Mouse (Mus musculus) CH12.LX (cell line): ENCODE data around the gene Ndufaf1. TPM values are rescaled to one million over a fixed set of nuclear protein-coding genes. Genes with fewer than 3 reads are reported as not detected.
A peak's percentile ranks its signal among the peaks of the same experiment; 100 is the strongest.
"Not testable (repeated sequence)": the region's sequence is repeated elsewhere in the genome, so short reads cannot be mapped to it uniquely, and the experiment has no call there.

Experiments used
- DNase-seq: peaks from one replicate; pipeline ENCODE4 v3.0.0-alpha.2; 2013; ENCODE audit errors: extremely low read depth
- H3K27ac ChIP-seq: 2 replicates; pipeline ENCODE4 v1.5.1; 2012; ENCODE audit warnings: low read depth, mild to moderate bottlenecking, control low read depth, moderate library complexity; ENCODE audit not compliant: insufficient read depth
- H3K27me3 ChIP-seq: replicated peaks from 2 replicates; pipeline ENCODE3; 2012; ENCODE audit warnings: inconsistent platforms
- H3K36me3 ChIP-seq, 2 experiments: replicated peaks in 1 of 2; 2 replicates each; pipeline versions ENCODE3 to v1.6.1; 2012; ENCODE audit warnings: inconsistent platforms in 1 of 2, low read length in 1 of 2, mild to moderate bottlenecking in 1 of 2, mixed read lengths in 1 of 2, moderate library complexity in 1 of 2; ENCODE audit not compliant: control insufficient read depth in 1 of 2, insufficient read depth in 1 of 2
- H3K4me1 ChIP-seq, 2 experiments: 2 replicates each; pipeline ENCODE4 v1.6.1; 2012; ENCODE audit warnings: inconsistent platforms in 1 of 2, moderate library complexity in 1 of 2; ENCODE audit not compliant: insufficient read depth in 2 of 2, control insufficient read depth in 1 of 2
- H3K4me2 ChIP-seq: 2 replicates; pipeline ENCODE4 v1.6.1; 2012; ENCODE audit warnings: low read depth, mild to moderate bottlenecking, control low read depth; ENCODE audit not compliant: poor library complexity, insufficient read depth, severe bottlenecking
- H3K4me3 ChIP-seq, 3 experiments: fragments of 150-350 bp in 1 of 3; sonication (generic) in 1 of 3; replicated peaks in 1 of 3; 2 replicates each; pipeline versions ENCODE3 to v1.5.1; 2011 to 2012; ENCODE audit warnings: low read depth in 2 of 3, low read length in 2 of 3, mild to moderate bottlenecking in 2 of 3, moderate library complexity in 2 of 3, control low read depth in 1 of 3, improper control_type of control experiment in 1 of 3, inconsistent platforms in 1 of 3, mixed read lengths in 1 of 3; ENCODE audit not compliant: poor library complexity in 1 of 3
- H3K79me2 ChIP-seq: replicated peaks from 2 replicates; pipeline ENCODE4 v1.6.1; 2012; ENCODE audit warnings: mild to moderate bottlenecking, moderate library complexity; ENCODE audit not compliant: control insufficient read depth, poor library complexity, insufficient read depth, severe bottlenecking; ENCODE audit errors: extremely low read depth
- H3K9ac ChIP-seq: 2 replicates; pipeline ENCODE4 v1.6.1; 2012; ENCODE audit warnings: low read depth, mild to moderate bottlenecking, control low read depth, moderate library complexity; ENCODE audit not compliant: insufficient read depth
- H3K9me3 ChIP-seq: replicated peaks from 2 replicates; pipeline ENCODE3; 2012; ENCODE audit warnings: low read length, inconsistent platforms, mixed read lengths
- CHD1 ChIP-seq: IDR thresholded peaks from 2 replicates; pipeline ENCODE4 v1.6.1; 2012; ENCODE audit warnings: low read depth, low read length, improper control_type of control experiment, inconsistent platforms
- CHD2 ChIP-seq: IDR thresholded peaks from 2 replicates; pipeline ENCODE4 v1.6.1; 2011; ENCODE audit warnings: low read length, improper control_type of control experiment
- CTCF ChIP-seq, 2 experiments: IDR thresholded peaks in 1 of 2; conservative IDR thresholded peaks in 1 of 2; 2 replicates each; pipeline ENCODE4 v1.5.1; 2011 to 2012; ENCODE audit warnings: low read depth in 2 of 2, low read length in 2 of 2, improper control_type of control experiment in 1 of 2, inconsistent platforms in 1 of 2, mild to moderate bottlenecking in 1 of 2, moderate library complexity in 1 of 2
- E2F4 ChIP-seq: IDR thresholded peaks from 2 replicates; pipeline ENCODE4 v1.6.1; 2011; ENCODE audit warnings: low read depth, low read length, improper control_type of control experiment; ENCODE audit not compliant: insufficient replicate concordance
- ELF1 ChIP-seq: IDR thresholded peaks from 2 replicates; pipeline ENCODE4 v1.6.1; 2014; ENCODE audit warnings: low read depth, mild to moderate bottlenecking, inconsistent platforms, low read length, improper control_type of control experiment
- EP300 ChIP-seq: IDR thresholded peaks from 2 replicates; pipeline ENCODE4 v1.6.1; 2011; ENCODE audit warnings: low read length, improper control_type of control experiment
- GABPA ChIP-seq: IDR thresholded peaks from 2 replicates; pipeline ENCODE4 v1.6.1; 2012; ENCODE audit warnings: low read depth, low read length, improper control_type of control experiment, inconsistent platforms; ENCODE audit not compliant: insufficient replicate concordance
- HCFC1 ChIP-seq: IDR thresholded peaks from 2 replicates; pipeline ENCODE4 v1.6.1; 2012; ENCODE audit warnings: low read depth, mild to moderate bottlenecking, inconsistent platforms, low read length, improper control_type of control experiment
- IRF4 ChIP-seq: IDR thresholded peaks from 2 replicates; pipeline ENCODE4 v1.6.1; 2014; ENCODE audit warnings: low read depth, mild to moderate bottlenecking, inconsistent platforms, low read length, improper control_type of control experiment
- JUN ChIP-seq: IDR thresholded peaks from 2 replicates; pipeline ENCODE4 v1.6.1; 2011; ENCODE audit warnings: low read depth, mild to moderate bottlenecking, low read length, improper control_type of control experiment, moderate library complexity; ENCODE audit not compliant: insufficient read depth
- JUND ChIP-seq: conservative IDR thresholded peaks from 2 replicates; pipeline ENCODE4 v1.6.1; 2011; ENCODE audit warnings: low read depth, low read length, improper control_type of control experiment
- KAT2A ChIP-seq: IDR thresholded peaks from 2 replicates; pipeline ENCODE4 v1.6.1; 2012; ENCODE audit warnings: low read length, improper control_type of control experiment, inconsistent platforms; ENCODE audit not compliant: insufficient replicate concordance
- MAFK ChIP-seq: IDR thresholded peaks from 2 replicates; pipeline ENCODE4 v1.6.1; 2011; ENCODE audit warnings: low read length, improper control_type of control experiment; ENCODE audit not compliant: insufficient replicate concordance
- MAX ChIP-seq: IDR thresholded peaks from 2 replicates; pipeline ENCODE4 v1.6.1; 2011; ENCODE audit warnings: low read length, improper control_type of control experiment
- MAZ ChIP-seq: IDR thresholded peaks from 2 replicates; pipeline ENCODE4 v1.6.1; 2012; ENCODE audit warnings: low read depth, mild to moderate bottlenecking, inconsistent platforms, low read length, improper control_type of control experiment, moderate library complexity
- MEF2A ChIP-seq: IDR thresholded peaks from 2 replicates; pipeline ENCODE4 v1.6.1; 2014; ENCODE audit warnings: low read depth, mild to moderate bottlenecking, inconsistent platforms, low read length, improper control_type of control experiment, borderline replicate concordance
- MXI1 ChIP-seq: IDR thresholded peaks from 2 replicates; pipeline ENCODE4 v1.6.1; 2011; ENCODE audit warnings: mild to moderate bottlenecking, low read depth, low read length, improper control_type of control experiment
- MYC ChIP-seq: IDR thresholded peaks from 2 replicates; pipeline ENCODE4 v1.6.1; 2011; ENCODE audit warnings: low read depth, mild to moderate bottlenecking, improper control_type of control experiment, low read length
- NELFE ChIP-seq: IDR thresholded peaks from 2 replicates; pipeline ENCODE4 v1.6.1; 2011; ENCODE audit warnings: low read depth, low read length, improper control_type of control experiment
- NRF1 ChIP-seq: IDR thresholded peaks from 2 replicates; pipeline ENCODE4 v1.6.1; 2014; ENCODE audit warnings: low read depth, mild to moderate bottlenecking, inconsistent platforms, low read length, improper control_type of control experiment, moderate library complexity
- POLR2A ChIP-seq: IDR thresholded peaks from 2 replicates; pipeline ENCODE4 v1.6.1; 2011; ENCODE audit warnings: low read depth, mild to moderate bottlenecking, improper control_type of control experiment, low read length
- POLR2AphosphoS2 ChIP-seq: IDR thresholded peaks from 2 replicates; pipeline ENCODE4 v1.6.1; 2011; ENCODE audit warnings: low read depth, low read length, improper control_type of control experiment
- RCOR1 ChIP-seq: conservative IDR thresholded peaks from 2 replicates; pipeline ENCODE4 v1.6.1; 2012; ENCODE audit warnings: low read depth, mild to moderate bottlenecking, inconsistent platforms, low read length, improper control_type of control experiment
- SMC3 ChIP-seq: IDR thresholded peaks from 2 replicates; pipeline ENCODE4 v1.6.1; 2011; ENCODE audit warnings: low read depth, low read length, improper control_type of control experiment
- TBP ChIP-seq: conservative IDR thresholded peaks from 2 replicates; pipeline ENCODE4 v1.6.1; 2011; ENCODE audit warnings: low read depth, low read length, improper control_type of control experiment
- TCF12 ChIP-seq: IDR thresholded peaks from 2 replicates; pipeline ENCODE4 v1.6.1; 2014; ENCODE audit warnings: low read depth, mild to moderate bottlenecking, inconsistent platforms, low read length, improper control_type of control experiment
- UBTF ChIP-seq: IDR thresholded peaks from 2 replicates; pipeline ENCODE4 v1.6.1; 2012; ENCODE audit warnings: low read depth, mild to moderate bottlenecking, inconsistent platforms, low read length, improper control_type of control experiment, moderate library complexity
- USF2 ChIP-seq: conservative IDR thresholded peaks from 2 replicates; pipeline ENCODE4 v1.6.1; 2011; ENCODE audit warnings: low read depth, low read length, improper control_type of control experiment
- ZC3H11A ChIP-seq: IDR thresholded peaks from 2 replicates; pipeline ENCODE4 v1.6.1; 2012; ENCODE audit warnings: low read depth, mild to moderate bottlenecking, inconsistent platforms, low read length, improper control_type of control experiment
- ZMIZ1 ChIP-seq: IDR thresholded peaks from 2 replicates; pipeline ENCODE4 v1.6.1; 2012; ENCODE audit warnings: low read depth, mild to moderate bottlenecking, inconsistent platforms, low read length, improper control_type of control experiment
- ZNF384 ChIP-seq: IDR thresholded peaks from 2 replicates; pipeline ENCODE4 v1.6.1; 2012; ENCODE audit warnings: low read depth, low read length, improper control_type of control experiment, inconsistent platforms
- dilution Hi-C: fragments of 300-500 bp; cut with MboI; formaldehyde crosslinking; loops from 2 replicates; pipeline ENCODE4 v1.14.3; 2020; ENCODE audit warnings: low sequenced_read_pairs; ENCODE audit not compliant: extremely low pct_unique_long_range_greater_than_20kb, extremely low pct_ligation_motif_present
- in situ Hi-C: fragments of 300-500 bp; cut with MboI; formaldehyde crosslinking; loops from 3 replicates; pipeline ENCODE4 v1.14.3; 2019; ENCODE audit warnings: low sequenced_read_pairs, low pct_ligation_motif_present, low pct_unique_long_range_greater_than_20kb, mixed read lengths
- polyA plus RNA-seq: library from polyadenylated mRNA; unstranded; fragments of >175 nt; gene quantifications from 2 replicates; pipeline ENCODE4 v1.2.1, GENCODE M21; 2012; ENCODE audit warnings: low read depth; ENCODE audit not compliant: insufficient read length
- total RNA-seq, 2 experiments: library from RNA; depleted of rRNA; stranded (reverse); fragments of 300-350 nt in 1 of 2; fragments of >200 nt in 1 of 2; gene quantifications; 2 replicates each; pipeline ENCODE4 v1.2.3; 2012 to 2014

Ndufaf1 gene
- total and polyA plus RNA-seq, 3 experiments: 25.1 to 53.6 (median 35.6) TPM

GRCm38 (mm10) chr2:119619002-119619401 lies 43.6 kb downstream of the Ndufaf1 start:
- peak overlapping the region; percentile 64; the same call in 1 of the 2 replicates for H3K27ac ChIP-seq
- H3K4me2 ChIP-seq: peak overlapping the region; percentile 50
- H3K79me2 ChIP-seq: peaks cover 41% of the 10 kb centered on the region
- peak overlapping the region; percentile 69 for H3K9ac ChIP-seq
- peaks cover 2 to 24% of the 10 kb centered on the region in 2 experiments; a peak in 2 of 4 replicates for H3K4me1 ChIP-seq
- dilution Hi-C loops, in situ Hi-C loops, H3K27me3 ChIP-seq, DNase-seq, H3K9me3 ChIP-seq: not testable (repeated sequence)
- TF ChIP-seq TBP: 0 out of 2 replicates have a peak, but pooled peaks have one; percentile 49
- H3K36me3 ChIP-seq: peaks cover 2 to 19% of the 10 kb centered on the region in 2 experiments
- peak overlapping the region; percentile 66 to 86 (median 76) for H3K4me3 ChIP-seq

- H3K36me3 ChIP-seq: peaks cover 2 to 15% of the 10 kb centered on the region in 2 experiments
- no peaks in the 10 kb centered on the region for H3K27me3 ChIP-seq
- dilution Hi-C loops: no loop called here
- H3K27ac ChIP-seq: peak within 1 kb of the TSS; percentile 75
- peak within 1 kb of the TSS; percentile 66 for H3K4me2 ChIP-seq
- peak; percentile 99 for DNase-seq
- in situ Hi-C loops: no loop called here
- H3K4me3 ChIP-seq: peak within 1 kb of the TSS; percentile 66 to 88 (median 86)
- H3K79me2 ChIP-seq: peaks cover 38% of the 10 kb centered on the region
- no peaks in the 10 kb centered on the region for H3K9me3 ChIP-seq
- peaks cover 2 to 21% of the 10 kb centered on the region in 2 experiments; a peak in 2 of 4 replicates for H3K4me1 ChIP-seq
- peak within 1 kb of the TSS; percentile 69 for H3K9ac ChIP-seq
- TF ChIP-seq EP300: no peak
- no peak for TF ChIP-seq JUND
- no peak for TF ChIP-seq CHD1
- 0 out of 2 replicates have a peak, but pooled peaks have one; percentile 42 for TF ChIP-seq KAT2A
- TF ChIP-seq TCF12: peak; percentile 79
- TF ChIP-seq ZC3H11A: no peak
- peak; percentile 51; the same call in 1 of the 2 replicates for TF ChIP-seq IRF4
- no peak for TF ChIP-seq JUN
- peak; percentile 65 for TF ChIP-seq HCFC1
- no peak for TF ChIP-seq RCOR1
- peak; percentile 70; the same call in 1 of the 2 replicates for TF ChIP-seq POLR2AphosphoS2
- peak; percentile 76; the same call in 1 of the 2 replicates for TF ChIP-seq MYC
- TF ChIP-seq UBTF: no peak
- peak; percentile 65 for TF ChIP-seq NRF1
- no peak for TF ChIP-seq CTCF (conservative IDR thresholded peaks at IDR 0.05 in 1 of 2, IDR thresholded peaks at IDR 0.05 in 1 of 2; ENCODE audit: low read depth in 2 of 2, low read length in 2 of 2)
- TF ChIP-seq SMC3: no peak
- TF ChIP-seq MAX: peak; percentile 78; the same call in 1 of the 2 replicates
- no peak for TF ChIP-seq ZNF384
- TF ChIP-seq USF2: no peak
- TF ChIP-seq CHD2: peak; percentile 92
- TF ChIP-seq MAZ: no peak
- peak; percentile 92 for TF ChIP-seq MXI1
- peak; percentile 94 for TF ChIP-seq POLR2A
- no peak for TF ChIP-seq GABPA
- TF ChIP-seq NELFE: peak; percentile 86
- TF ChIP-seq MEF2A: 0 out of 2 replicates have a peak, but pooled peaks have one; percentile 30
- TF ChIP-seq ELF1: peak; percentile 80
- peak; percentile 90 for TF ChIP-seq E2F4
- TF ChIP-seq TBP: peak; percentile 97
- TF ChIP-seq ZMIZ1: peak; percentile 89
- no peak for TF ChIP-seq MAFK
Observed at GRCm38 (mm10) chr2:119618199-119618982, 44.2 kb downstream of the Ndufaf1 start, which contains the start of the genes Nusap1 and Oip5. Nusap1 (plus strand) TSS chr2:119618298. Oip5 (minus strand) TSS chr2:119618469.
